In the genomic region with DNA sequence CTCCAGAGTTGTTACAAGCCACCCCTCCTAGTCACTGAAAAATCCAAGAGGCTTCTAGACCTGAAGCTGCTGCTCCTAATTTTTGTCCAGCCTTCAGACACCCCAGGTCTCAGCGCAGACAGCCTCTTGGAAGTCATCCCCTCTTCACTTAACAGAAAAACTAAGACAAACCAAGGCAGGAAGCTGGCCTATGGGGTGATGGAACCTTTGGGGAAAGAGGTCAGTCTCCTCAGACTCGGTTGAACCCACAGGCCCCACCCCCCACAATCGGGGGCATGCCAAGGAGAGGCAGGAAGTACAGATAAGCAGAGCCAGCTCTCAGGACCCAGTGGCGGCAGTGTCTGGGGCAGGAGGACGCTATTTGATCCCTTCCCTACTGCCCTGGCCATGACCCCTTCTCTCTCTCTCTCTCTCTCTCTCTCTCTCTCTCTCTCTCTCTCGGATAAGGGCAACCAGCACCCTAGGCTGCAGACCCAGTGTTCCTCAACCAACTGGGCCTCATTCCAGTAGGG, we compare ENCODE assay signal across 8 mouse cellular contexts. TPM values are rescaled to one million over a fixed set of nuclear protein-coding genes. Genes with fewer than 3 reads are reported as not detected.
DNase-seq lines count a peak whose midpoint lies in the region; ATAC-seq and TF ChIP-seq lines count a peak whose summit lies in the region.

No protein-coding gene starts in this region.

- H3K27me3 ChIP-seq in hindbrain, embryonic 15.5 days, result no peaks in the 10 kb centered on the region
- peaks cover 37% of the 10 kb centered on the region for H3K27me3 ChIP-seq in midbrain, embryonic 13.5 days

- peaks cover 3% of the 10 kb centered on the region; the same call in 1 of the 2 replicates for H3K4me1 ChIP-seq in lung, adult 2 months (ENCODE audit: control insufficient read depth, insufficient read depth, low read length)
- H3K4me1 ChIP-seq in hindbrain, embryonic 15.5 days (replicated peaks), result peaks cover 67% of the 10 kb centered on the region
- H3K4me1 ChIP-seq in midbrain, embryonic 13.5 days (replicated peaks), result peaks cover 72% of the 10 kb centered on the region

- DNase-seq in lung, postnatal 10 days, result peak; percentile 51
- DNase-seq in lung, adult 2 months, result no peak
- DNase-seq in embryo, embryonic 10.5 days (ENCODE audit: low spot score), result peak; percentile 73
- DNase-seq in thymus, postnatal 25 days, result peak; percentile 70
- DNase-seq in layer of hippocampus, postnatal 14 days (ENCODE audit: low spot score in 2 of 2), result no peak
- DNase-seq in Muller cell, postnatal 12 days (ENCODE audit: inconsistent ontology term), result no peak

- H3K27ac ChIP-seq in hindbrain, embryonic 15.5 days (replicated peaks), result peak overlapping the region; percentile 98
- H3K27ac ChIP-seq in midbrain, embryonic 13.5 days, result peak overlapping the region; percentile 97

- no peak overlapping the region for H3K9ac ChIP-seq in hindbrain, embryonic 15.5 days
- H3K9ac ChIP-seq in midbrain, embryonic 13.5 days (replicated peaks), result 0 out of 2 replicates have a peak overlapping the region, but pooled peaks have one; percentile 77

- 17% methylated on average over 6 of the region's 6 CpGs for WGBS in lung, adult 2 months
- 21% methylated on average over 5 of the region's 6 CpGs for WGBS in hindbrain, embryonic 15.5 days
- WGBS in midbrain, embryonic 13.5 days, result 18% methylated on average over 6 of the region's 6 CpGs

- H3K4me2 ChIP-seq in hindbrain, embryonic 15.5 days, result peak overlapping the region; percentile 95; the same call in 1 of the 2 replicates
- H3K4me2 ChIP-seq in midbrain, embryonic 13.5 days (replicated peaks), result peak overlapping the region; percentile 86

- TF ChIP-seq POLR2A in lung, adult 2 months (IDR thresholded peaks at IDR 0.05; ENCODE audit: borderline replicate concordance, extremely low read depth, low read depth, low read length), result no peak

- no peak overlapping the region for H3K4me3 ChIP-seq in lung, adult 2 months (replicated peaks; ENCODE audit: extremely low read depth, low read depth, low read length)
- H3K4me3 ChIP-seq in hindbrain, embryonic 15.5 days, result no peak overlapping the region
- no peak overlapping the region for H3K4me3 ChIP-seq in midbrain, embryonic 13.5 days (replicated peaks)

- H3K36me3 ChIP-seq in hindbrain, embryonic 15.5 days, result no peaks in the 10 kb centered on the region
- no peaks in the 10 kb centered on the region for H3K36me3 ChIP-seq in midbrain, embryonic 13.5 days

- no peaks in the 10 kb centered on the region for H3K9me3 ChIP-seq in hindbrain, embryonic 15.5 days
- H3K9me3 ChIP-seq in midbrain, embryonic 13.5 days, result no peaks in the 10 kb centered on the region

- no peak for ATAC-seq in hindbrain, embryonic 15.5 days (ENCODE audit: low FRiP score, low read depth)
- ATAC-seq in midbrain, embryonic 13.5 days, result no peak

- TF ChIP-seq CTCF in lung, adult 2 months (IDR thresholded peaks at IDR 0.05; ENCODE audit: insufficient read depth, low read length), result no peak

RNA-seq across cellular contexts. Expression of gene 4930404H24Rik, which starts 1.2 kb away (rescaled TPM):
- polyA plus RNA-seq in lung, adult 2 months (2012; rRNA removed), result not detected in 2 replicates
- not detected in 2 replicates for polyA plus RNA-seq in hindbrain, embryonic 15.5 days (2015; fragmentation: Nextera tagmentation; extraction: Ambion mirVana)
- not detected in 2 replicates for polyA plus RNA-seq in midbrain, embryonic 13.5 days (2015; fragmentation: Nextera tagmentation; extraction: Ambion mirVana)
- not detected for total RNA-seq in layer of hippocampus, postnatal 14 days (2021)

RNA-seq across cellular contexts. Expression of gene Nol4l, which starts 35.9 kb away (rescaled TPM):
- polyA plus RNA-seq in lung, adult 2 months (2012; rRNA removed), result 14.7 TPM in 2 replicates
- polyA plus RNA-seq in hindbrain, embryonic 15.5 days (2015; fragmentation: Nextera tagmentation; extraction: Ambion mirVana), result 42.6 and 45.4 TPM in 2 replicates
- 41.9 and 43.9 TPM in 2 replicates for polyA plus RNA-seq in midbrain, embryonic 13.5 days (2015; fragmentation: Nextera tagmentation; extraction: Ambion mirVana)
- 10 to 100 TPM; 55.6 to 60.1 TPM for total RNA-seq in layer of hippocampus, postnatal 14 days (2021)

Comparison
In these comparisons a context has a peak if more than half of its experiments do, and no peak if none do; other contexts are left out.
1. DNase-seq: peak in lung, postnatal 10 days (single experiment), embryo, embryonic 10.5 days (single experiment) and thymus, postnatal 25 days (single experiment); none in lung, adult 2 months (single experiment), layer of hippocampus, postnatal 14 days (0 of 2) and Muller cell, postnatal 12 days (single experiment).